Mouse (Mus musculus): ENCODE measurements around the gene Rbck1.

- no peak for TF ChIP-seq CTCF (IDR thresholded peaks at IDR 0.05; ENCODE audit: borderline replicate concordance, control insufficient read depth, extremely low read depth, insufficient read depth, low read length, poor library complexity)
- TF ChIP-seq POLR2A (IDR thresholded peaks at IDR 0.05; ENCODE audit: control insufficient read depth, extremely low read depth, insufficient read depth, low read length, poor library complexity) = no peak
These were observed 17.5 kb upstream of the Rbck1 start for GRCm38 (mm10) chr2:152349842-152350540.

Data from thymus, adult 2 months (tissue).